Mouse (Mus musculus) midbrain, embryonic 10.5 days (tissue): ENCODE results near the gene Rab17. TPM values are rescaled to one million over a fixed set of nuclear protein-coding genes. Genes with fewer than 3 reads are reported as not detected.

Experiments
- DNase-seq: peaks from one replicate; pipeline ENCODE4 v3.0.0-alpha.2; 2017; ENCODE audit warnings: low spot score
- H3K27ac ChIP-seq: fragments of 300-500 bp; sonication (generic); replicated peaks from 2 replicates; pipeline ENCODE4 v1.5.1; 2016; ENCODE audit warnings: mild to moderate bottlenecking
- H3K27me3 ChIP-seq: fragments of 300-500 bp; sonication (generic); 2 replicates; pipeline ENCODE4 v1.6.1; 2016; ENCODE audit warnings: low read depth, mild to moderate bottlenecking; ENCODE audit not compliant: poor library complexity, severe bottlenecking
- H3K36me3 ChIP-seq: fragments of 300-500 bp; sonication (generic); 2 replicates; pipeline ENCODE4 v1.6.1; 2016; ENCODE audit warnings: mild to moderate bottlenecking, moderate library complexity
- H3K4me1 ChIP-seq: fragments of 300-500 bp; sonication (generic); 2 replicates; pipeline ENCODE4 v1.6.1; 2016
- H3K4me3 ChIP-seq: fragments of 300-500 bp; sonication (generic); 2 replicates; pipeline ENCODE4 v1.5.1; 2016; ENCODE audit warnings: mild to moderate bottlenecking, moderate library complexity
- H3K9me3 ChIP-seq: fragments of 300-500 bp; sonication (generic); replicated peaks from 2 replicates; pipeline ENCODE4 v1.6.1; 2016; ENCODE audit warnings: mild to moderate bottlenecking
- WGBS: fragments of 180-500 bp; shearing (Covaris S2); methylation state at CpG from one replicate; pipeline ENCODE4 v1.1.7; 2016; 5-methylcytosine and 5-hydroxymethylcytosine counted together
- polyA plus RNA-seq: library from polyadenylated mRNA; unstranded; fragments of >200 nt; fragmentation: Nextera tagmentation; extraction: Ambion mirVana; gene quantifications from 2 replicates; pipeline ENCODE4 v1.2.1, GENCODE M21; 2016

Gene Rab17
- polyA plus RNA-seq, 1 experiment from 2014 or later, result not detected

GRCm38 (mm10) chr1:90949309-90949708, 20.2 kb downstream of the Rab17 start:
- WGBS, result 75% methylated on average over 9 of the region's 9 CpGs
- H3K9me3 ChIP-seq, result no peaks in the 10 kb centered on the region
- no peak for DNase-seq

GRCm38 (mm10) chr1:90947252-90947651, 22.2 kb downstream of the Rab17 start:
- H3K27ac ChIP-seq, result no peak overlapping the region
- 66% methylated on average over 2 of the region's 2 CpGs for WGBS
- no peaks in the 10 kb centered on the region for H3K27me3 ChIP-seq
- no peaks in the 10 kb centered on the region for H3K36me3 ChIP-seq
- H3K4me3 ChIP-seq, result no peak overlapping the region
- no peaks in the 10 kb centered on the region for H3K9me3 ChIP-seq
- H3K4me1 ChIP-seq, result peaks cover 8% of the 10 kb centered on the region; the same call in 1 of the 2 replicates
- DNase-seq, result no peak

More at GRCm38 (mm10) chr1:90949309-90949708, 20.2 kb downstream of the Rab17 start:
- Histone ChIP-seq H3K27me3 (no peaks in the 10 kb centered on the region), H3K4me3 (no peak overlapping the region), H3K36me3 (no peaks in the 10 kb centered on the region), H3K4me1 (peaks cover 8% of the 10 kb centered on the region; the same call in 1 of the 2 replicates), H3K27ac (no peak overlapping the region)

- Histone ChIP-seq H3K27me3 (no peaks in the 10 kb centered on the region), H3K4me1 (peaks cover 8% of the 10 kb centered on the region; the same call in 1 of the 2 replicates), H3K4me3 (no peak overlapping the region), H3K27ac (no peak overlapping the region), H3K9me3 (no peaks in the 10 kb centered on the region), H3K36me3 (no peaks in the 10 kb centered on the region)
- peak; percentile 18 for DNase-seq
- WGBS, result 49% methylated on average over 10 of the region's 10 CpGs
Measured at GRCm38 (mm10) chr1:90945171-90945570, 24.3 kb downstream of the Rab17 start.

GRCm38 (mm10) chr1:90939980-90940379, 29.5 kb downstream of the Rab17 start:
- Histone ChIP-seq H3K4me3 (no peak overlapping the region), H3K27me3 (no peaks in the 10 kb centered on the region), H3K9me3 (no peaks in the 10 kb centered on the region), H3K27ac (0 out of 2 replicates have a peak overlapping the region, but pooled peaks have one; percentile 9), H3K4me1 (0 out of 2 replicates have a peak, but pooled peaks cover 5% of the 10 kb centered on the region), H3K36me3 (no peaks in the 10 kb centered on the region)
- DNase-seq, result no peak
- 86% methylated on average over 4 of the region's 4 CpGs for WGBS

GRCm38 (mm10) chr1:90936990-90937389, 32.5 kb downstream of the Rab17 start:
- Histone ChIP-seq H3K4me1 (0 out of 2 replicates have a peak, but pooled peaks cover 5% of the 10 kb centered on the region), H3K36me3 (no peaks in the 10 kb centered on the region), H3K4me3 (no peak overlapping the region), H3K27me3 (no peaks in the 10 kb centered on the region), H3K27ac (no peak overlapping the region), H3K9me3 (no peaks in the 10 kb centered on the region)
- no peak for DNase-seq
- WGBS, result 77% methylated on average over 9 of the region's 9 CpGs

GRCm38 (mm10) chr1:90933001-90933400, 36.5 kb downstream of the Rab17 start:
- Histone ChIP-seq H3K36me3 (no peaks in the 10 kb centered on the region), H3K27ac (no peak overlapping the region), H3K4me1 (peaks cover 13% of the 10 kb centered on the region), H3K9me3 (no peaks in the 10 kb centered on the region), H3K27me3 (peaks cover 4% of the 10 kb centered on the region), H3K4me3 (no peak overlapping the region)
- 85% methylated on average over 5 of the region's 5 CpGs for WGBS
- DNase-seq, result no peak

- Histone ChIP-seq H3K27ac (no peak overlapping the region), H3K27me3 (peaks cover 19% of the 10 kb centered on the region), H3K9me3 (no peaks in the 10 kb centered on the region), H3K36me3 (no peaks in the 10 kb centered on the region), H3K4me3 (peak overlapping the region; percentile 49), H3K4me1 (peaks cover 13% of the 10 kb centered on the region)
- 12% methylated on average over 6 of the region's 6 CpGs for WGBS
- DNase-seq, result peak; percentile 85
Measured at GRCm38 (mm10) chr1:90928575-90928934, 40.9 kb downstream of the Rab17 start.

GRCm38 (mm10) chr1:90927929-90928574, 41.4 kb downstream of the Rab17 start:
- Histone ChIP-seq H3K4me1 (peaks cover 13% of the 10 kb centered on the region), H3K27me3 (peaks cover 19% of the 10 kb centered on the region), H3K36me3 (no peaks in the 10 kb centered on the region), H3K27ac (no peak overlapping the region; the same call in 1 of the 2 replicates), H3K4me3 (peak overlapping the region; percentile 49), H3K9me3 (no peaks in the 10 kb centered on the region)
- DNase-seq, result peak; percentile 14
- 1% methylated on average over 23 of the region's 23 CpGs for WGBS

- peaks cover 19% of the 10 kb centered on the region for H3K27me3 ChIP-seq
- DNase-seq, result no peak
- peaks cover 13% of the 10 kb centered on the region for H3K4me1 ChIP-seq
- no peaks in the 10 kb centered on the region for H3K9me3 ChIP-seq
- WGBS, result 61% methylated on average over 15 of the region's 15 CpGs
- H3K27ac ChIP-seq, result no peak overlapping the region
- no peak overlapping the region for H3K4me3 ChIP-seq
- H3K36me3 ChIP-seq, result no peaks in the 10 kb centered on the region
Measured at GRCm38 (mm10) chr1:90927308-90927707, 42.2 kb downstream of the Rab17 start.

- H3K36me3 ChIP-seq, result no peaks in the 10 kb centered on the region
- H3K27me3 ChIP-seq, result peaks cover 19% of the 10 kb centered on the region
- DNase-seq, result no peak
- H3K27ac ChIP-seq, result no peak overlapping the region
- no peaks in the 10 kb centered on the region for H3K9me3 ChIP-seq
- peaks cover 13% of the 10 kb centered on the region for H3K4me1 ChIP-seq
- 93% methylated on average over 4 of the region's 4 CpGs for WGBS
- H3K4me3 ChIP-seq, result no peak overlapping the region
Measured at GRCm38 (mm10) chr1:90926030-90926429, 43.4 kb downstream of the Rab17 start.

- DNase-seq, result no peak
- peaks cover 13% of the 10 kb centered on the region; the same call in 1 of the 2 replicates for H3K9me3 ChIP-seq
- peaks cover 4% of the 10 kb centered on the region; the same call in 1 of the 2 replicates for H3K4me1 ChIP-seq
- no peaks in the 10 kb centered on the region for H3K36me3 ChIP-seq
- H3K4me3 ChIP-seq, result no peak overlapping the region
- 0 out of 2 replicates have a peak, but pooled peaks cover 3% of the 10 kb centered on the region for H3K27me3 ChIP-seq
- 89% methylated on average over 9 of the region's 9 CpGs for WGBS
- H3K27ac ChIP-seq, result no peak overlapping the region
Measured at GRCm38 (mm10) chr1:90921687-90922086, 47.8 kb downstream of the Rab17 start.

- Histone ChIP-seq H3K27ac (peak overlapping the region; percentile 33; the same call in 1 of the 2 replicates), H3K4me3 (no peak overlapping the region), H3K27me3 (peaks cover 30% of the 10 kb centered on the region), H3K4me1 (peaks cover 13% of the 10 kb centered on the region), H3K36me3 (no peaks in the 10 kb centered on the region), H3K9me3 (peaks cover 13% of the 10 kb centered on the region; the same call in 1 of the 2 replicates)
- WGBS, result 59% methylated on average over 6 of the region's 6 CpGs
- DNase-seq, result no peak
Measured at GRCm38 (mm10) chr1:90917509-90917908, 52.0 kb downstream of the Rab17 start.

- Histone ChIP-seq H3K4me1 (peaks cover 13% of the 10 kb centered on the region), H3K9me3 (peaks cover 11% of the 10 kb centered on the region; the same call in 1 of the 2 replicates), H3K4me3 (peak within 1 kb of the TSS; percentile 42), H3K36me3 (no peaks in the 10 kb centered on the region), H3K27ac (peak within 1 kb of the TSS; percentile 55; the same call in 1 of the 2 replicates), H3K27me3 (peaks cover 30% of the 10 kb centered on the region)
- DNase-seq, result peak; percentile 37
- WGBS, result 11% methylated on average over 18 of the region's 18 CpGs
Measured at GRCm38 (mm10) chr1:90914948-90915569, 54.4 kb downstream of the Rab17 start, which contains the start of gene Mlph. Gene Mlph, plus strand, starts transcription at chr1:90915085.
